Mouse (Mus musculus) lung, postnatal 0 days (tissue): ENCODE measurements at regions not wholly inside any gene's neighbourhood (a gene's known extent, or its start where the extent isn't known, plus 50 kb on each side); places are given as distances from the start of the nearest gene placed in this dataset.

Source experiments
- ATAC-seq: fragments of 200-750 bp; cut with Nextera tagmentation; 2 replicates; pipeline ENCODE4 v1.8.0; 2017; ENCODE audit warnings: moderate library complexity
- DNase-seq: peaks from one replicate; pipeline ENCODE4 v3.0.0-alpha.2; 2016; ENCODE audit warnings: low spot score
- H3K27ac ChIP-seq: fragments of 300-500 bp; sonication (generic); 2 replicates; pipeline ENCODE4 v1.5.1; 2014; ENCODE audit warnings: antibody characterized with exemption, mild to moderate bottlenecking, low read length, mixed read lengths
- H3K27me3 ChIP-seq: fragments of 300-500 bp; sonication (generic); replicated peaks from 2 replicates; pipeline ENCODE4 v1.6.1; 2014; ENCODE audit warnings: low read length, mixed read lengths; ENCODE audit not compliant: insufficient read depth
- H3K36me3 ChIP-seq: fragments of 300-500 bp; sonication (generic); 2 replicates; pipeline ENCODE4 v1.6.1; 2014; ENCODE audit warnings: low read length, mixed read lengths; ENCODE audit not compliant: insufficient read depth
- H3K4me1 ChIP-seq: fragments of 300-500 bp; sonication (generic); 2 replicates; pipeline ENCODE4 v1.6.1; 2014; ENCODE audit warnings: antibody characterized with exemption, low read depth, low read length, mixed read lengths; ENCODE audit not compliant: insufficient read depth
- H3K4me2 ChIP-seq: fragments of 300-500 bp; sonication (generic); replicated peaks from 2 replicates; pipeline ENCODE4 v1.6.1; 2014; ENCODE audit warnings: low read depth, mild to moderate bottlenecking, low read length, moderate library complexity, mixed read lengths
- H3K4me3 ChIP-seq: fragments of 300-500 bp; sonication (generic); 2 replicates; pipeline ENCODE4 v1.5.1; 2014; ENCODE audit warnings: low read depth, low read length
- H3K9ac ChIP-seq: fragments of 300-500 bp; sonication (generic); replicated peaks from 2 replicates; pipeline ENCODE4 v1.6.1; 2014; ENCODE audit warnings: low read depth, mild to moderate bottlenecking
- H3K9me3 ChIP-seq: fragments of 300-500 bp; sonication (generic); 2 replicates; pipeline ENCODE4 v1.6.1; 2016; ENCODE audit warnings: low read length, mixed read lengths
- CTCF ChIP-seq: IDR thresholded peaks from 2 replicates; pipeline ENCODE4 v1.5.1; 2016; ENCODE audit warnings: antibody characterized with exemption, mild to moderate bottlenecking
- EP300 ChIP-seq: IDR thresholded peaks from 2 replicates; pipeline ENCODE4 v1.6.1; 2016; ENCODE audit warnings: antibody characterized with exemption, mild to moderate bottlenecking, control low read depth
- WGBS: fragments of 180-500 bp; shearing (Covaris S2); extraction: QIAGEN DNeasy Blood & Tissue Kit; methylation state at CpG from one replicate; pipeline ENCODE4 v1.1.7; 2014; 5-methylcytosine and 5-hydroxymethylcytosine counted together

- no peaks in the 10 kb centered on the region for H3K9me3 ChIP-seq
- ATAC-seq (peak; percentile 70), DNase-seq (peak; percentile 60)
- TF ChIP-seq CTCF (no peak), EP300 (no peak; the same call in 1 of the 2 replicates)
- 38% methylated on average over 12 of the region's 12 CpGs for WGBS
- H3K9ac ChIP-seq = no peak overlapping the region
- no peak overlapping the region for H3K27ac ChIP-seq
- H3K36me3 ChIP-seq = no peaks in the 10 kb centered on the region
- H3K4me3 ChIP-seq = peak overlapping the region; percentile 1; the same call in 1 of the 2 replicates
- no peaks in the 10 kb centered on the region for H3K27me3 ChIP-seq
- no peaks in the 10 kb centered on the region for H3K4me1 ChIP-seq
- H3K4me2 ChIP-seq = peak overlapping the region; percentile 36
These were observed 398.0 kb downstream of the Prim2 start for GRCm38 (mm10) chr1:33271437-33272145.

- Histone ChIP-seq H3K27ac (no peak overlapping the region), H3K4me3 (no peak overlapping the region), H3K4me1 (no peaks in the 10 kb centered on the region), H3K9me3 (no peaks in the 10 kb centered on the region), H3K36me3 (no peaks in the 10 kb centered on the region), H3K27me3 (no peaks in the 10 kb centered on the region), H3K4me2 (no peak overlapping the region), H3K9ac (no peak overlapping the region)
- WGBS = 59% methylated on average over 4 of the region's 4 CpGs
- no peak for ATAC-seq
- DNase-seq = no peak
- TF ChIP-seq EP300 (no peak), CTCF (no peak)
These were observed 400.4 kb downstream of the Prim2 start for GRCm38 (mm10) chr1:33269162-33269561.

GRCm38 (mm10) chr1:33265731-33266415, 403.7 kb downstream of the Prim2 start:
- ATAC-seq = no peak
- H3K36me3 ChIP-seq = no peaks in the 10 kb centered on the region
- WGBS = 65% methylated on average over 5 of the region's 5 CpGs
- H3K27me3 ChIP-seq = no peaks in the 10 kb centered on the region
- TF ChIP-seq CTCF = no peak
- no peak for TF ChIP-seq EP300
- no peaks in the 10 kb centered on the region for H3K4me1 ChIP-seq
- no peak overlapping the region for H3K9ac ChIP-seq
- H3K9me3 ChIP-seq = no peaks in the 10 kb centered on the region
- no peak overlapping the region for H3K4me3 ChIP-seq
- no peak for DNase-seq
- H3K27ac ChIP-seq = no peak overlapping the region
- no peak overlapping the region for H3K4me2 ChIP-seq

- no peaks in the 10 kb centered on the region for H3K9me3 ChIP-seq
- no peaks in the 10 kb centered on the region for H3K27me3 ChIP-seq
- no peak for TF ChIP-seq CTCF
- no peak for TF ChIP-seq EP300
- ATAC-seq = no peak
- WGBS = 69% methylated on average over 5 of the region's 5 CpGs
- H3K9ac ChIP-seq = no peak overlapping the region
- no peak overlapping the region for H3K27ac ChIP-seq
- H3K4me1 ChIP-seq = no peaks in the 10 kb centered on the region
- no peak overlapping the region for H3K4me2 ChIP-seq
- H3K36me3 ChIP-seq = no peaks in the 10 kb centered on the region
- no peak for DNase-seq
- H3K4me3 ChIP-seq = no peak overlapping the region
These were observed 420.1 kb downstream of the Prim2 start for GRCm38 (mm10) chr1:33249474-33249873.

- Histone ChIP-seq H3K27ac (no peak overlapping the region), H3K9ac (no peak overlapping the region), H3K27me3 (no peaks in the 10 kb centered on the region), H3K9me3 (no peaks in the 10 kb centered on the region), H3K4me1 (no peaks in the 10 kb centered on the region), H3K36me3 (no peaks in the 10 kb centered on the region), H3K4me3 (no peak overlapping the region), H3K4me2 (no peak overlapping the region)
- WGBS = 75% methylated on average over 6 of the region's 6 CpGs
- no peak for TF ChIP-seq CTCF
- no peak for TF ChIP-seq EP300
- DNase-seq = no peak
- no peak for ATAC-seq
These were observed 422.5 kb downstream of the Prim2 start for GRCm38 (mm10) chr1:33247076-33247475.

- Histone ChIP-seq H3K4me1 (no peaks in the 10 kb centered on the region), H3K27me3 (no peaks in the 10 kb centered on the region), H3K4me3 (no peak overlapping the region), H3K27ac (no peak overlapping the region), H3K9me3 (no peaks in the 10 kb centered on the region), H3K9ac (no peak overlapping the region), H3K4me2 (no peak overlapping the region), H3K36me3 (no peaks in the 10 kb centered on the region)
- 63% methylated on average over 4 of the region's 4 CpGs for WGBS
- DNase-seq (no peak), ATAC-seq (no peak)
- TF ChIP-seq CTCF (no peak), EP300 (no peak)
These were observed 424.4 kb downstream of the Prim2 start for GRCm38 (mm10) chr1:33245186-33245585.
